Mouse (Mus musculus) heart, embryonic 15.5 days (tissue): ENCODE data around the gene Epha2. TPM values are rescaled to one million over a fixed set of nuclear protein-coding genes. Genes with fewer than 3 reads are reported as not detected.

ENCODE experiments used
- microRNA-seq: library from miRNA; unstranded; fragments of <30 nt; microRNA quantifications from one replicate; pipeline ENCODE4, GENCODE M21; 2016
- polyA plus RNA-seq: library from polyadenylated mRNA; unstranded; fragments of >200 nt; fragmentation: Nextera tagmentation; extraction: Ambion mirVana; gene quantifications from 2 replicates; pipeline ENCODE4 v1.2.1, GENCODE M21; 2015

The Epha2 gene
- polyA plus RNA-seq, 1 experiment from 2014 or later = 2.7 TPM

Small RNAs within 50 kb of the gene (microRNA-seq; reads per million reads assigned to microRNA genes)
- not detected for gene Gm25690

Other genes with a start within 250 kb of the Epha2 start
- gene Crocc, start 240.7 kb upstream of the Epha2 start, polyA plus RNA-seq = 3.4 and 4.7 TPM in 2 replicates
- 38.6 and 52.4 TPM in 2 replicates for gene Necap2, start 222.9 kb upstream of the Epha2 start, polyA plus RNA-seq
- 0.26 TPM in 1 of 2 replicates, not detected in the other for gene Spata21, start 212.9 kb upstream of the Epha2 start, polyA plus RNA-seq
- 30.1 and 32.8 TPM in 2 replicates for gene Szrd1, start 161.5 kb upstream of the Epha2 start, polyA plus RNA-seq
- gene Fbxo42, start 153.3 kb upstream of the Epha2 start, polyA plus RNA-seq = 10.3 and 15.3 TPM in 2 replicates
- 1.9 and 3.2 TPM in 2 replicates for gene Rsg1, start 87.3 kb upstream of the Epha2 start, polyA plus RNA-seq
- gene Arhgef19, start 61.7 kb upstream of the Epha2 start, polyA plus RNA-seq = 3.2 and 5.7 TPM in 2 replicates
- gene Fam131c, start 67.0 kb downstream of the Epha2 start, polyA plus RNA-seq = 0.53 and 0.70 TPM in 2 replicates
- 0.05 and 0.06 TPM in 2 replicates for gene Clcnka, start 97.5 kb downstream of the Epha2 start, polyA plus RNA-seq
- 0.39 and 0.60 TPM in 2 replicates for gene Clcnkb, start 114.8 kb downstream of the Epha2 start, polyA plus RNA-seq
- 220 and 234 TPM in 2 replicates for gene Hspb7, start 119.5 kb downstream of the Epha2 start, polyA plus RNA-seq
- not detected in 2 replicates for gene Srarp, start 134.9 kb downstream of the Epha2 start, polyA plus RNA-seq
- 17.9 and 22.5 TPM in 2 replicates for gene Zbtb17, start 143.4 kb downstream of the Epha2 start, polyA plus RNA-seq
- 6.3 and 7.5 TPM in 2 replicates for gene Spen, start 237.4 kb downstream of the Epha2 start, polyA plus RNA-seq